Mouse (Mus musculus) ES-E14 (cell line): Measurements from ENCODE around the gene Ap3b1.

Experiments used
- CHD2 ChIP-seq: IDR thresholded peaks from 2 replicates; pipeline ENCODE4 v1.6.1; 2014; ENCODE audit warnings: mild to moderate bottlenecking, low read depth, low read length, inconsistent platforms
- HCFC1 ChIP-seq: IDR thresholded peaks from 2 replicates; pipeline ENCODE4 v1.6.1; 2012; ENCODE audit warnings: low read length, inconsistent platforms, borderline replicate concordance; ENCODE audit not compliant: insufficient read depth
- ZC3H11A ChIP-seq: IDR thresholded peaks from 2 replicates; pipeline ENCODE4 v1.6.1; 2012; ENCODE audit warnings: low read depth, mild to moderate bottlenecking, inconsistent platforms, low read length, borderline replicate concordance

GRCm38 (mm10) chr13:94321094-94321792, 37.5 kb upstream of the Ap3b1 start:
- TF ChIP-seq ZC3H11A (no peak), CHD2 (no peak), HCFC1 (no peak)
